Mouse (Mus musculus) layer of hippocampus, adult 8-10 months (tissue): ENCODE measurements around the gene Nol3. TPM values are rescaled to one million over a fixed set of nuclear protein-coding genes. Genes with fewer than 3 reads are reported as not detected.

Experiments
- DNase-seq, 2 experiments: peaks; one replicate each; pipeline ENCODE4 v3.0.0; 2022; ENCODE audit warnings: low spot score in 2 of 2
- total RNA-seq, 4 experiments: library from RNA; stranded (reverse); gene quantifications; 2 replicates each; pipeline ENCODE4 v1.2.4; 2022

Nol3 gene
- total RNA-seq, 4 experiments from 2014 or later, result 8.2 to 14.0 (median 11.6) TPM

DNA sequence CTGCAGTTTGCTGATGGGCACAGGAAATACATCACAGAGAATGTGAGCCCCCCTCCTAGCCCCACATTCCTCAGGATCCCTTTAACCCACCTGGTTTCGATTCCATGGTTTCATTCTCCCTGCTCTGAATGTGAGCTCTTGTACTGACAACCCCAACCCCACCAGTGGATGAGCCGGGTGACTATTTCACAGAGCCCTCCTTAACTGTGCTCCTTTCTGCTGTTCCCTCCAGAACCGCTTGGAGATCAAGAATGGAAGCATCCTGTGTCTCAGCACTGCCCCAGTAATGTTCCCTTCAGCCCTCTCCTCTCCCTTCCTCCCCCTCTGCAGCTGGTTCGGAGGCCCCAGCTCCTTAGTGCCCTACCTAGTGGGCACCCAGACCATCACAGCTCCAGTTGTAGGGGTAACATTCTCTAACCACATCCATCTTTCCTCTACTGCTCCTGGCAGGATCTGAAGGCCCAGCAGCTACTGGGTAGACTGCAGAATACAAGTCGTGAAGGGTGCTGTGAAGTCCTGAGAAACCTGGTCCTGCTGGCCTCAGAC, 30.3 kb downstream of the Nol3 start:
- DNase-seq, result no peak

DNA sequence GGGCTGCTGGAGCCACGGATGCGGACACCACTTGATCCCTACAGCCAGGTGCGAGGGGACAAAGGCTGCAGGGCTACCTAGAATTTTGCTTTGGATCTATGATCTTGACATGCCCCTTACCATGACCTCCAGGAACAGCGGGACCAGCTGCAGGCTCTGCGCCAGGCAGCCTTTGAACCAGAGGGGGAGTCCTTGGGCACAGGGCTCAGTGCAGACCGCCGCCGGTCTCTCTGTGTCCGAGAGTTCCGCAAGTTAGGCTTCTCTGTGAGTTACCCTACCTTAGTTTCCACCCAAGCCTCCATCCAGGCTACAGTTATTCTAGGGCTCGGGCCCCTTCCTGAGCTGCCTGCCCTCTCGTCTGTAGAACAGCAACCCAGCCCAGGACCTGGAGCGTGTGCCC, 31.7 kb downstream of the Nol3 start:
- DNase-seq, result no peak

DNA sequence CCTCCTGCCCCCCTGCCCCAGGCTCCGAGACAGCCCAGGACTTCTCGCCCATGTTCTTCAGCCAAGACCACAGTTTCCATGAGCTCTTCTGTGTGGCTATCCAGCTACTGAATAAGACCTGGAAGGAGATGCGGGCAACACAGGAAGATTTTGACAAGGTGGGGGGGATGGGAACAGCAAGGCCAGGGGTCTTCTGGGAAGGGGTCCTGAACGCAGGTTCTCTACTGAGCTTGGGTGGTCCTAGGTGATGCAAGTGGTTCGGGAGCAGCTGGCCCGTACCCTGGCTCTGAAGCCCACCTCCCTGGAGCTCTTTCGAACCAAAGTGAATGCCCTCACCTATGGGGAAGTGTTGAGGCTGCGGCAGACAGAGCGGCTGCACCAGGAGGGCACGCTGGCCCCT, 32.5 kb downstream of the Nol3 start:
- no peak for DNase-seq

DNA sequence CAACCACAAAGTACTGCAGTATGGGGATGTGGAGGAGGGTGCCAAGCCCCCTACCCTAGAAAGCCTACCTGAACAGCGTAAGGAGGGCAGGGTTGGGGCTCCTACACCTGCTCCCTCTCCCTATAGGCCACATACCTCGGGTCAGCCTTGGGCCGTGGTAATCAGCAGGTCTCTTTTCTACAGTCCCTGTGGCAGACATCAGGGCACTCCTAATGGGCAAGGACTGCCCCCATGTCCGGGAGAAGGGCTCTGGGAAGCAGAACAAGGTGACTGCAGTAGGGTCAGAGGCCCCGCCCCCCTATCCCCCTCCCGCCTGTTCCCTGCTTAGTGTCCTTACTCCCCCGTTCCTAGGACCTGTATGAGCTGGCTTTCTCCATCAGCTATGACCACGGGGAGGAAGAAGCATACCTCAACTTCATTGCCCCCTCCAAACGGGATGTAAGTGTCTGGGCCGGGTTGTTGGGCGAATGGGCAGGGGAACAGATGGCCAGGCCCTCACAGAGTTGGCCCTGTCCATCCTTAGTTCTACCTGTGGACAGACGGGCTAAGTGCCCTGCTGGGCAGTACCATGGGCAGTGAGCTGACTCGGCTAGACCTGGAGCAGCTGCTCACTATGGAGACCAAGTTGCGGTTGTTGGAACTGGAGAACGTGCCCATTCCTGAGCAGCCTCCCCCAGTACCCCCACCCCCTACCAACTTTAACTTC, 33.4 kb downstream of the Nol3 start:
- DNase-seq, result no peak

DNA sequence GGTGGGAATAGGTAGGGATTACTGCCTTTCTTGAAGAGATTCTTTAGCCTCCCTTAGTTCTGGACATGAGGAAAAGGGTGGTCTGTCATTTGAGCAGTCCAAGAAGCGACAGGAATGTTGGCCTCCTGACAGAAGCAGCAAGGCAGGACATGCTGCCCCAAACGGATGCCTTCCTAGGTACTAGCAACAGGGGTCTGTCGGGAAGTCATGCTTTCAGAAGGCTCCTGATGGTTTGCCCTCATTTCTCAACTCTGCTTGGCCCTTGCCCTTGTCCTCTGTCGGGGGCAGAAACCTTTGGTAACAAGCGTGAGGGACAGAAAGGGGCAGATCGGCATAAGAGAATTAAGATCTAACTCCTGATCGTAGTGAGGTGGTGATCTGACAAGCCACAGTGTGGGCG, 34.2 kb downstream of the Nol3 start:
- DNase-seq, result no peak

DNA sequence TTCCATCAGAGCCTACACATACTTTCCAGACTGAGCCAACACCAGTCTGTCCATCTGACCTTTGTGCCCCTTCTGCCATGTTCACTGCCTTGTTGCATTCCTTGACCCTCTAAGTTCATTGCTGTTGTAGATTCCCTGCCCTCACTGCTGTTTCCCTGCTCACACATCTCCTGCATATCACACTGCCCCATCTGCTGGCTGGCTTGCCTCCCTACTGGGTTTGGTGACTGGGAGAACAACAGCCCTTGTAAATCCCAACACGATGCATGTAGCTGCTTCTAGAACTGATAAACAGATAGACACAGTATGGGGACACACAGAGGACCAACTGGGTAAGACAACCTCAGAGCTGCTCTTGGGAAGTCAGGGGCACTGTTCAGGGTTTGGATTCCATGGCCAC, 35.8 kb downstream of the Nol3 start:
- no peak for DNase-seq

DNA sequence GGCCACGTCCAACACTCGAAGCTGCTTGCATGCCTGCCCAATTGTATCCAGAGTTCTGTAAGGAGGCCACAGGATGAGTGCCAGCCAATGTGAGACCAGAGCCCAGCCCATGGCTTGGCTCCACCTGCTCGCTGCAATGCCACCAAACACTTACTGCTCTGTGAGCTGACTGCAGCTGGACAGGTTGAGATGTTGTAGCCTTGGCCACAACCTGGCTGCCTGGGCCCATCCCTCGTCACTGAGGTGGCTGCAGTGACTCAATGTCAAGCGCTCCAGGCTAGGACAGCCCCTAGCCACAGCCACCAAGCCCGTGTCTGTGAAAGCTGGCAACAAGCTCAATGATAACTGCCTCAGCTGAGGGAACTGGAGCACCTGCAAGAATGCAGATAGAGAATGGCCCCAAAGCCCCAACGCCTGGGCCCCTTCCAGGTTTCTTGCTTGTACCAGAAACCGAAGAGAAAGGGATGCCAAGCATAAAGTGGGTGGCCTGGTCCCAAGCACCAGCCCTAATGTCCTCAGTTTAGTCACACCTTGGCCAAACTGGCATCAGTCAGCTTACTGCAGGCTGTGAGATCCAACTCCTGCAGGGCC, 37.0 kb downstream of the Nol3 start:
- no peak for DNase-seq

DNA sequence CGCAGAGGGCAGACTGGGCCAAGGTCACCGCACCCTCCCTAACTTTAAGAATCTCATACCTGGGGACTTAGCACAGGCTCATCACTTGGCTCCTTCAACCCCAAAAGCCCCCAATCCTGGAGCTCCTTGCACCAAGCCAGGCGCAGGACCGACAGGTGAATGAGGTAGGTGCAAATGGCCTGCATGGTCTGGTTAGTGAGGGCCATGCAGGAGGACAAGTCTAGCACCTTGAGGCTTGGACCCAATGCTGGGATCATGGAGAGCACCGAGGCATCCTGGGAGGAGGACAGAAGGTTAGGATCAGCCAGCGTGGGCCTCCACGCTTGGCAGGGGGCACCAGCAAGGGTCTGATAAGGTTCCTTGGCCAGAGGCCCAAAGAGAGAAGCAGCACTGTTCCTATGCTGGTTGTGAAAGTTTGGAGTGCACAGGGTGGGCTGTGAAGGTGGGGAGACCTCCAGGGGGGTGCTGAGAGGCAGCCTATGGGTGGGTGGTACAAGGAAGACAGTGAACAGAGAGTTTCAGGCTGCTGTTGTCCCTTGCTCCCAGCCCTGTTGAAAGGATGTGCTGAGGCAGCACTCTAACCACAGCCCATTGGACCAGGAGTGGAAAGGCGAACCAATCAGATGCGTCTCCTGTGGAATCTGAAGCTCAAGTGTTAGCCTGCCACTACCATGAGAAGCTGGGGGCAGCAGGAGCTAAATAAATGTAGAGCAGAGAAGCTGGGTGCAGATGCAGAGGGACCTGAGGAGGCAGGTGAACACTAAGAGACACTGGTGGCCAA, 37.9 kb downstream of the Nol3 start:
- no peak for DNase-seq

DNA sequence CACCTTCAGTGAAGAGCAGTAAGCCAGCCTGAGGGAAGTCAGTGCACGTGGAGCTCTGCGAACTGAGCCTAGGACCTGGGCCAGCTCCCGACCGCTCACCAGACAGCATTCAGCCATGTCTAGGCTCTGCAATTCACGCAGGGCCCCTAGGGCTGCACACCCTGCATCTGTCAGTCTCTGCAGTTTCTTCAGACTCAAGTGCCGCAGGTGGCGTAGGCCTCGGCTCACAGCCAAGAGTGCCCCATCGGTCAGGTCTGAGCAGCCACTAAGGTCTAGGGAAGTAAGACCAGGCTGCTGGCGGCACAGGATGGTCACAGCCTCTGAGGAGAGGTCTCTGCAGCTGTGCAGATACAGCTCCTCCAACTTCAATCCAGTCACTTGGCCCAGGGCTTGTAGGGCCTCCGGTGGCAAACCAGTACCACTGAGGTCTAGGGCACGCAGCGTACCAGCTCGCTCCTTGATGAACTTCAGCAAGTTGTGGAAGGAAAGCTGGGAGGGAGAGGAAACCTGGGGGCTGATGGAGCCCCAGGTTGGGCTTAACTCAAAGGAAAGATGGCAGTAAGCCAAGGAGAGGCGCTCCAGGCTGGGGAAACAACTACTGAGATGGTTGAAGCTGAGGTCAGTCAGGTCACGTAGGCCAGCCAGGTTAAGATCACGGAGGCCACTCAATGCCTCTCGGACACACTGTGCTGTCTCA, 39.3 kb downstream of the Nol3 start:
- no peak for DNase-seq

DNA sequence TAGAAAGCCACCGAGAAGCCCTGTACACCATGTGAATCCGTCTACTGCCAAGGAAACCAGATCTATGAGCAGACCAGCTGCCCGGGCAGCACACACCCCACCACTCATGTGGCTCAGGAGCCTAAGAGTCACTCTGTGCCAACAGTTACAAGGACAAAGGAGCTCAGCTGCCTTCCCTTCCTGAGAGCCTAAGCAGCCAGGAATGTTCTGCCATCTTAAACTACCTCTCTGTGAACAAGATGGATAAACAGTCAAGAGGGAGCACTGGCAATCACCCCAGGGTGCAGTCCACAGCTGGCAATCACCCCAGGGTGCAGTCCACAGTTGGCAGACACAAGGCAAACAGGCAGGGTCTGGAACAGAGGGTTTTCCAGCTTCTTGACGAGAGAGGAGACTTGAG, 42.0 kb downstream of the Nol3 start:
- no peak for DNase-seq

DNA sequence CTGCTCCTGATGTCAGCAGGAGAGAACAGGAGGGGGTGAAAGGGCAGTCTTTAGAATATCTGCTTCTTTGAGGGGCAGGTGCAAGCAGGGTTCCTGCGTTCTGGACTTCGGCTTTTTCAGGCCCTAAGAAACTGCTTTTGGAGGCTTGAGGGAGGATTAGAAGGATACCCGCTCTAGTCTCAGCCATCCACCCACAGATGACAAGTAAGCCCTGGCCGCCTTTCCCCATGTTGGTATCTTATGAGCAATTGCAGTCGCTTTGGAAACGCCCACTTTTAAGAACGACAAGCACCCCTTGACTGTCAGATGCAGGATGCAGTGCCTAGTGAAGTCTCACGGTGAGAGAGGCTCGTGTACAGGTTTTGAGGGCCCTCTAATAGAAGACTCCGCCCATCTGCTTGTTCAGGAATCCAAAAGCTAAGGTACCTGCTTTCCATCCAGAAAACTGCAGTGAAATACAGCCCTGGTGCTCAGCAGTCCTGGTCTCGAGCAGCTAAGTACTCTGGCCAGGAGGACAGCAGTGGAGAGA, 42.8 kb downstream of the Nol3 start:
- no peak for DNase-seq

DNA sequence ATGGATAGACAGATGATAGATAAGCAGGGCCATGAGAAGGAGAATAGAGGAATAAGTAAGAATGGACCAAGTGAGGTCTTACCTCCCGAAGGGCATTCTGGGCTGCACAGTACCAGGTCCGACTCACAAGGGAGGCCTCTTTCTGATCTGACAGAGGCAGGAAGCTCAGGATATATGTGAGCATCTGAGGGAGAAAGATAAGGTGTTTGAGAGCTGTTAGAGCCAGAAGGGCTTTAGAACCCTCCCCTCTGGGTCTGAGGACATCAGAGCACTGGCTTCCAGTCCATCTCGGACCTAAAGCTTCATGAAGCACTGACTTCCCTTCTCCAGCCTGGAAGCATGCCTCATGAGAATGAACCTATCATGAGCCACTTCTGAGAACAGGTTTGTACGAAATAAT, 47.2 kb downstream of the Nol3 start:
- DNase-seq, result no peak

DNA sequence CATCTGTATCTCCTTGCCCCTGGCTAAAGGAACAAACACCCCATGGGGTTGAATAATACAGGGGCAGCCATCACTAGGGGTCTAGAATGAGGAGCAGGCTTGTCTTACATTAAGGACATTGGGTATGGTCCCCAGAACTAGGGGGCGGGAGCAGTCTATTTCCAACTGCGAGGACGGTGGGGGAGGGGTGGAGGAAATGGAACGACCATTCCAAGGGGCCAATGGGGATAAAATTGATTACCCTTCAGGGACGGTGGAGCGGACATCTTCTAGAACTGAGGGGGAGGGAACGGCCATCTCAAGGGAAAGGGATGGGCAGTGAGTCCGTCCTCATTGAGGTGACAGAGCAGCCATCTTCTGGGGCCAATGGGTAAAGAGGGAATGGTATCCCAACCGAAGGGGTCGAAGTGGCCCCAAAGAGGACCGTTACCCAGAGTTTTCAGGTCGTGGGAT, 49.7 kb downstream of the Nol3 start:
- DNase-seq, result no peak

DNA sequence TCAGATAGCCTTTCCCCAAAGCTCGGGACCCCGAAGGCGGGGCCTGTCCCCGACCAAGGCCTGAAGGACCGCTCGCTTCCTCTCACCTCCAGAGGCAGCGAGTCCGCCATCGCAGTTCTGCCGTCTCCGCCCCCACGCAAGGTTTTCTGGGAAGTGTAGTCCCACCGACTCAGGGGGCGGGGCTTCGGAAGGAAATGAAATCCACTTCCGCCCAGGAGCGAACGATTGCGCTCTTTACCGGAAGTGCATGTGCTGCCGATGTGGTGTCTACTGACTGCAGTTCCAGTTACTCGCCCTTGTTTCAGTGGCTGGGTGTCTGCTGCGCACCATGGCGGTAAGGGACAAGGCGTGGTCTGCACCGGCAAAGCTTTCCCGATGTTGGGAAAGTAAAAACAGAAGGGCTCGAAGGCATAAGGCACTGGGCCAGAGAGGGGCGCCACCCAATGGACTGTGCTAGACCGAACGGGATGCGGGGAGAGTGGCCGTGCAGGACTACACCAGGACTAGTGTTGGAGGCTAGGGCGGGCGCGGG, 50.3 kb downstream of the Nol3 start, which contains the start of the genes Lrrc29 and Tmem208:
Gene Lrrc29 (minus strand): TSS at position 138 of the 532 bp plus-strand sequence.
Gene Tmem208 (plus strand): TSS at position 214 of the 532 bp plus-strand sequence.
- DNase-seq, result peak; percentile 95 to 96

DNA sequence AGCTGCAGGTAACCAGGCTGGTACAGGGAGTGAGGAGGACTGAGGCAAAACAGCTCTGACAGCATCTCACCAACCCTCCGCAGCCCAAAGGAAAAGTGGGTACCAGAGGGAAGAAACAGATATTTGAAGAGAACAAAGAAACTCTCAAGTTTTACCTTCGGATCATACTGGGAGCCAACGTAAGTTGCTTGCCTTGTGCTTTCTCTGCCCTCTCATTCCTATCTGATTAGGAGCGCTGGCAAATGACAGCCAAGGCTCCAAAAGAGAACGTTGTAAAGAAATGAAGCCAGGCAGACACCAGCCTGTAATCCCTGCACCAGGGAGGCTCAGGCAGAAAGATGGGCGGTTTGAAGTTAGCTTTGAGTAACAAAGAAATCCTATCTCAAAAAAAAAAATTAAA, 51.0 kb downstream of the Nol3 start:
- no peak for DNase-seq

DNA sequence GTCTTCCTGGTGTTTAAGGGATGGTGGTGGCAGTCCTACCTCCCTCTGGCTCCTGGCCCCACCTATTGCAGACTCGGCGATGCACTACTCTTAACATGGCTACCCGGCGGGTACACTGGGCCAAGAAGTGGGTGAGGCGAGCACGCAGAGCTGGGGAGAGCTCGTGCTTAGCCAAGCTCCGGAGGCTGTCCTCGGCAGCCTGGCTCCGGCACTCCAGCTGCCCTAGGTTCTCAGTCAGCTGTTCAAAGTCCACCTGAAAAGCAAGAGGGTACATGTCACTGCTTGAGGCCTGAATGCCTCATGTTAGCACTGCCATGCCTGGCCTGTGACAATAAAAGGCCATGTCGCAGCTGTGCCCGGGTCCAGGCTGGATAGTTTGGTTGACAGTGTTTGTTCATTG, 54.4 kb downstream of the Nol3 start:
- DNase-seq, result no peak

DNA sequence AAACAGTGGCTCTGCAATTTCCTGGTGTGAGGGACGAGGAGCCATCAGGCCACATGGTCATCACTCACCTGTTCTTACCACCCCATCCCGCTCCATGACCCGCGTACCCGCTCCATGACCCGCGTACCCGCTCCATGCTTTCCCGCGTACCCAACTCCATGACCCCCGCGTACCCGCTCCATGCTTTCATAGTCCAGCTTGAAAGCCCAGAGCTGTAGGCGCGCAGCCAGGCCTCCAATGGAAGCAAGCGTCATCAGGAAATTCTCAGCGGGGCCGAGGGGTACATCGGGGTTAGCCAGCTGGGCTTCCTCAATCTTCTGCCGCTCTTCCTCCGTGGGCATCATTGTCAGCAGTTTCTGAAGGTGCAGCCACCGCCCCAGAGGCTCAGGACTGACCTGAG, 55.5 kb downstream of the Nol3 start:
- DNase-seq, result no peak
